Mouse (Mus musculus): ENCODE data around the gene Uhrf1bp1l.

Uhrf1bp1l gene

GRCm38 (mm10) chr10:89850951-89851350 is 106.2 kb downstream of the Uhrf1bp1l start:
- no peak for DNase-seq (ENCODE audit: low read depth)

GRCm38 (mm10) chr10:89855251-89855875 is 110.6 kb downstream of the Uhrf1bp1l start:
- no peak for DNase-seq (ENCODE audit: low read depth)

- DNase-seq (ENCODE audit: low read depth): no peak
Observed at GRCm38 (mm10) chr10:89856286-89856685, 111.5 kb downstream of the Uhrf1bp1l start.

- no peak for DNase-seq (ENCODE audit: low read depth)
Observed at GRCm38 (mm10) chr10:89868211-89868610, 123.4 kb downstream of the Uhrf1bp1l start.

GRCm38 (mm10) chr10:89868836-89869235 is 124.0 kb downstream of the Uhrf1bp1l start:
- no peak for DNase-seq (ENCODE audit: low read depth)
